In genomic region chr15:101370101-101370911, GRCm38 (mm10) we compare ENCODE assay signal across 8 mouse cellular contexts. TPM values are rescaled to one million over a fixed set of nuclear protein-coding genes. Genes with fewer than 3 reads are reported as not detected.
DNase-seq lines count a peak whose midpoint lies in the region; ATAC-seq and TF ChIP-seq lines count a peak whose summit lies in the region.

Gene Krt80, minus strand, starts transcription at chr15:101370162.

- peaks cover 9% of the 10 kb centered on the region for H3K4me1 ChIP-seq in forebrain, embryonic 13.5 days
- H3K4me1 ChIP-seq in forebrain, embryonic 11.5 days (replicated peaks; ENCODE audit: control insufficient read depth, insufficient read depth, low read length): no peaks in the 10 kb centered on the region
- peaks cover 11% of the 10 kb centered on the region for H3K4me1 ChIP-seq in embryonic fibroblast, embryonic 13.5 days (ENCODE audit: control insufficient read depth, insufficient read depth, low read length)
- peaks cover 59% of the 10 kb centered on the region for H3K4me1 ChIP-seq in lung, embryonic 16.5 days (replicated peaks; ENCODE audit: control insufficient read depth, insufficient read depth, low read length)

- no peaks in the 10 kb centered on the region for H3K36me3 ChIP-seq in forebrain, embryonic 13.5 days (ENCODE audit: poor library complexity, severe bottlenecking)
- H3K36me3 ChIP-seq in forebrain, embryonic 11.5 days (ENCODE audit: control insufficient read depth, insufficient read depth, low read length): no peaks in the 10 kb centered on the region
- H3K36me3 ChIP-seq in lung, embryonic 16.5 days (ENCODE audit: control insufficient read depth, insufficient read depth, low read length): no peaks in the 10 kb centered on the region

- no peaks in the 10 kb centered on the region; the same call in 1 of the 2 replicates for H3K27me3 ChIP-seq in forebrain, embryonic 13.5 days
- no peaks in the 10 kb centered on the region for H3K27me3 ChIP-seq in forebrain, embryonic 11.5 days (ENCODE audit: control insufficient read depth, insufficient read depth, low read length)
- no peaks in the 10 kb centered on the region for H3K27me3 ChIP-seq in lung, embryonic 16.5 days (ENCODE audit: control insufficient read depth, insufficient read depth, low read depth, low read length)

- H3K27ac ChIP-seq in forebrain, embryonic 13.5 days: no peak within 1 kb of the TSS
- H3K27ac ChIP-seq in forebrain, embryonic 11.5 days (ENCODE audit: low read depth, low read length): no peak within 1 kb of the TSS
- H3K27ac ChIP-seq in embryonic fibroblast, embryonic 13.5 days (ENCODE audit: insufficient read depth, low read length): peak within 1 kb of the TSS; percentile 69
- H3K27ac ChIP-seq in lung, embryonic 16.5 days (ENCODE audit: low read length): peak within 1 kb of the TSS; percentile 89

- no peak for TF ChIP-seq CTCF in embryonic fibroblast, embryonic 13.5 days (IDR thresholded peaks at IDR 0.05; ENCODE audit: borderline replicate concordance, insufficient read depth, low read length)

- no peak within 1 kb of the TSS for H3K4me3 ChIP-seq in forebrain, embryonic 13.5 days
- no peak within 1 kb of the TSS for H3K4me3 ChIP-seq in forebrain, embryonic 11.5 days (ENCODE audit: low read depth, low read length)
- no peak within 1 kb of the TSS for H3K4me3 ChIP-seq in embryonic fibroblast, embryonic 13.5 days (ENCODE audit: insufficient read depth, low read length)
- peak within 1 kb of the TSS; percentile 12; the same call in 1 of the 2 replicates for H3K4me3 ChIP-seq in lung, embryonic 16.5 days (ENCODE audit: low read length)

- H3K9ac ChIP-seq in forebrain, embryonic 13.5 days: no peak within 1 kb of the TSS
- H3K9ac ChIP-seq in forebrain, embryonic 11.5 days (ENCODE audit: low read length): no peak within 1 kb of the TSS
- peak within 1 kb of the TSS; percentile 54 for H3K9ac ChIP-seq in lung, embryonic 16.5 days (ENCODE audit: low read length)

- no peak for DNase-seq in forebrain, embryonic 11.5 days (ENCODE audit: low spot score)
- peak; percentile 94 for DNase-seq in heart, postnatal 4 days
- peak; percentile 75 to 87 for DNase-seq in urinary bladder, postnatal 36 days (ENCODE audit: low spot score in 2 of 2)
- DNase-seq in T-cell, adult 2 months (ENCODE audit: low spot score): no peak
- no peak for DNase-seq in thymus, postnatal 25 days

- H3K4me2 ChIP-seq in forebrain, embryonic 13.5 days: no peak within 1 kb of the TSS
- no peak within 1 kb of the TSS for H3K4me2 ChIP-seq in forebrain, embryonic 11.5 days (ENCODE audit: low read depth, low read length, severe bottlenecking)
- peak within 1 kb of the TSS; percentile 42 for H3K4me2 ChIP-seq in lung, embryonic 16.5 days (ENCODE audit: low read depth, low read length)

- TF ChIP-seq POLR2A in embryonic fibroblast, embryonic 13.5 days (IDR thresholded peaks at IDR 0.05; ENCODE audit: low read depth, low read length): no peak

- WGBS in forebrain, embryonic 13.5 days: 61% methylated on average over 22 of the region's 22 CpGs
- 64% methylated on average over 22 of the region's 22 CpGs for WGBS in forebrain, embryonic 11.5 days
- WGBS in lung, embryonic 16.5 days: 16% methylated on average over 22 of the region's 22 CpGs

- H3K9me3 ChIP-seq in forebrain, embryonic 13.5 days (replicated peaks): no peaks in the 10 kb centered on the region
- H3K9me3 ChIP-seq in forebrain, embryonic 11.5 days (ENCODE audit: control insufficient read depth, low read length): no peaks in the 10 kb centered on the region
- no peaks in the 10 kb centered on the region for H3K9me3 ChIP-seq in lung, embryonic 16.5 days (ENCODE audit: control insufficient read depth, low read length)

- ATAC-seq in forebrain, embryonic 13.5 days: 0 out of 2 replicates have a peak, but pooled peaks have one; percentile 19
- no peak for ATAC-seq in forebrain, embryonic 11.5 days (replicated peaks; ENCODE audit: low FRiP score)
- peak; percentile 91 for ATAC-seq in lung, embryonic 16.5 days (ENCODE audit: low read depth)

RNA-seq across cellular contexts. Expression of gene Krt80, which starts in this region (rescaled TPM):
- 0.05 TPM in 2 replicates for polyA plus RNA-seq in forebrain, embryonic 13.5 days (2015; fragmentation: Nextera tagmentation; extraction: Ambion mirVana)
- not detected in 2 replicates for polyA plus RNA-seq in forebrain, embryonic 11.5 days (2014; fragmentation: Nextera tagmentation; extraction: Ambion mirVana)
- 2.2 and 2.4 TPM in 2 replicates for polyA plus RNA-seq in embryonic fibroblast, embryonic 13.5 days (2011; ENCODE audit: insufficient read length, low read depth, missing spikeins)
- total RNA-seq in heart, postnatal 4 days (2021): 10 to 100 TPM; 10.1 to 11.2 TPM
- polyA plus RNA-seq in lung, embryonic 16.5 days (2015; fragmentation: Nextera tagmentation; extraction: Ambion mirVana): 2.5 and 2.6 TPM in 2 replicates

Comparison
In these comparisons a context has a peak if more than half of its experiments do, and no peak if none do; other contexts are left out.
1. Peak in ATAC-seq in forebrain, embryonic 13.5 days; RNA of the gene not detected or under 1 TPM.
2. H3K27ac ChIP-seq: peak in embryonic fibroblast, embryonic 13.5 days (single experiment) and lung, embryonic 16.5 days (single experiment); none in forebrain, embryonic 13.5 days (single experiment) and forebrain, embryonic 11.5 days (single experiment).
3. DNase-seq: peak in heart, postnatal 4 days (single experiment) and urinary bladder, postnatal 36 days (2 of 2); none in forebrain, embryonic 11.5 days (single experiment), T-cell, adult 2 months (single experiment) and thymus, postnatal 25 days (single experiment).